Comparison of ENCODE assay signal across 7 mouse cellular contexts in the genomic region with DNA sequence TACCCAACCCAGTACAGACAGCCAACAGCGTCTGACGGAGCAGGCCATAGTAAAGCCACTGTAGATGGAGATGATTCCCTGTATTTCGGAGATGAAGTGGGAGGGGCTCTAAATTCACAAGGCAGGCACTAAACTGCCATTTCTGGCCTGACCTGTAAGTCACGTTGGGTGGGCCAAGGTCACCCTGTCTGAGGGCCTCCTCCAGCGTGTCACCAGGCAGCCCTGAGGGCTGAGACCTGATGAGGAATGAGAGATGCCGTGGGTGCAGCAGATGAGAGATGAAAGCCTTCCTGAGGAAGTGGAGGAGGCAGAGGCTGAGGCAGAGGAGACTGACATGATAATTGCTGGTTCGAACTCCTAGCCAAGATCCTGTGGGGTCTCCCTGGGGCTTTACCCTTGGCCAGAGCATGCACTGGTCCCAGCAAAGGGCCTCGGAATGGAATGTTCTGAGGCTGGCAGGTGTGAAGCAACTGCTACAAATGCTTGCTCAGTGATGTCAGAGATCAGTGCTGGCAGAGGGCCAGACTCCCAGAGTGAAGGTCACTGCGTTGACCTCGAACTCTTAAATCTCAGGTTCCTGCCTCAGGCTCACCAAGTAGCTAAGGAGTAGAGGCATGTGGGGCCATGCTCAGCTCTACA. TPM values are rescaled to one million over a fixed set of nuclear protein-coding genes. Genes with fewer than 3 reads are reported as not detected.
A peak's percentile ranks its signal among the peaks of the same experiment; 100 is the strongest.
DNase-seq lines count a peak whose midpoint lies in the region; ATAC-seq and TF ChIP-seq lines count a peak whose summit lies in the region.

No protein-coding gene starts in this region.

- CTCF ChIA-PET in Patski (lab: Charles Lee) = no interaction called here

- H3K4me1 ChIP-seq in liver, postnatal 0 days (ENCODE audit: insufficient read depth) = peaks cover 19% of the 10 kb centered on the region; the same call in 1 of the 2 replicates

- in situ Hi-C loops in Patski (cut with MboI; ENCODE audit: low pct_unique_long_range_greater_than_20kb) = no loop called here

- no peak overlapping the region for H3K9ac ChIP-seq in liver, postnatal 0 days (replicated peaks)

- no peaks in the 10 kb centered on the region for H3K36me3 ChIP-seq in liver, postnatal 0 days (replicated peaks; ENCODE audit: insufficient read depth, low read length)

- H3K9me3 ChIP-seq in liver, postnatal 0 days (ENCODE audit: low read length) = no peaks in the 10 kb centered on the region

- DNase-seq in Patski (ENCODE audit: low read depth, low spot score) = peak; percentile 95
- DNase-seq in adrenal gland, postnatal 10 days = peak; percentile 81
- DNase-seq in heart, postnatal 14 days = peak; percentile 31 to 45
- peak; percentile 77 for DNase-seq in liver, postnatal 0 days
- DNase-seq in c-Kit-positive CD71-positive TER-119-positive erythroid progenitor cells, embryonic 14.5 days (ENCODE audit: low spot score) = no peak
- no peak for DNase-seq in B cell, adult 2 months
- no peak for DNase-seq in left cerebral cortex, adult 2 months (ENCODE audit: extremely low spot score in 1 of 2, low spot score in 2 of 2)

- TF ChIP-seq CTCF in Patski (IDR thresholded peaks at IDR 0.05) = no peak
- no peak for TF ChIP-seq CTCF in liver, postnatal 0 days (IDR thresholded peaks at IDR 0.05; ENCODE audit: low read depth)
- no peak for TF ChIP-seq CTCF in left cerebral cortex, adult 2 months (IDR thresholded peaks at IDR 0.05)

- POLR2A ChIA-PET in Patski (lab: Charles Lee) = no interaction called here

- intact Hi-C loops in heart, postnatal 14 days (cut with DNase I) = no loop called here
- intact Hi-C loops in left cerebral cortex, adult 2 months (cut with DNase I) = no loop called here

- no peak overlapping the region for H3K4me3 ChIP-seq in liver, postnatal 0 days (ENCODE audit: low read depth, low read length)
- no peak overlapping the region for H3K4me3 ChIP-seq in left cerebral cortex, adult 2 months

- 61% methylated on average over 10 of the region's 10 CpGs for WGBS in liver, postnatal 0 days (ENCODE audit: insufficient replicate concordance)

- ATAC-seq in Patski = peak; percentile 94
- peak; percentile 76 for ATAC-seq in liver, postnatal 0 days

- TF ChIP-seq EP300 in liver, postnatal 0 days (IDR thresholded peaks at IDR 0.05; ENCODE audit: low read depth) = no peak; the same call in 1 of the 2 replicates

- no peaks in the 10 kb centered on the region for H3K27me3 ChIP-seq in Patski
- H3K27me3 ChIP-seq in liver, postnatal 0 days (ENCODE audit: insufficient read depth, low read length) = no peaks in the 10 kb centered on the region

- H3K27ac ChIP-seq in liver, postnatal 0 days (ENCODE audit: low read depth) = peak overlapping the region; percentile 18; the same call in 1 of the 2 replicates
- no peak overlapping the region for H3K27ac ChIP-seq in left cerebral cortex, adult 2 months

- no peak overlapping the region for H3K4me2 ChIP-seq in liver, postnatal 0 days (ENCODE audit: low read depth, low read length)

RNA-seq across cellular contexts. Expression of a gene that starts 55.0 kb away (rescaled TPM):
- polyA plus RNA-seq in Patski (2021) = 45.6 TPM
- total RNA-seq in adrenal gland, postnatal 10 days (2021) = 1 to 10 TPM; 7.9 to 9.8 TPM
- 10 to 100 TPM; 19.6 to 28.0 TPM for total RNA-seq in heart, postnatal 14 days (2021)
- polyA plus RNA-seq in liver, postnatal 0 days (2015; fragmentation: Nextera tagmentation; extraction: Ambion mirVana) = 10.3 and 15.8 TPM in 2 replicates
- total RNA-seq in left cerebral cortex, adult 2 months (2021) = 1 to 10 TPM; 3.2 to 4.1 TPM

Comparison
In these comparisons a context has a peak if more than half of its experiments do, and no peak if none do; other contexts are left out.
1. DNase-seq: peak in Patski (single experiment), adrenal gland, postnatal 10 days (single experiment), heart, postnatal 14 days (2 of 2) and liver, postnatal 0 days (single experiment); none in c-Kit-positive CD71-positive TER-119-positive erythroid progenitor cells, embryonic 14.5 days (single experiment), B cell, adult 2 months (0 of 2) and left cerebral cortex, adult 2 months (0 of 2).